Mouse (Mus musculus): ENCODE data around the gene Zfp941.

Gene Zfp941

DNA sequence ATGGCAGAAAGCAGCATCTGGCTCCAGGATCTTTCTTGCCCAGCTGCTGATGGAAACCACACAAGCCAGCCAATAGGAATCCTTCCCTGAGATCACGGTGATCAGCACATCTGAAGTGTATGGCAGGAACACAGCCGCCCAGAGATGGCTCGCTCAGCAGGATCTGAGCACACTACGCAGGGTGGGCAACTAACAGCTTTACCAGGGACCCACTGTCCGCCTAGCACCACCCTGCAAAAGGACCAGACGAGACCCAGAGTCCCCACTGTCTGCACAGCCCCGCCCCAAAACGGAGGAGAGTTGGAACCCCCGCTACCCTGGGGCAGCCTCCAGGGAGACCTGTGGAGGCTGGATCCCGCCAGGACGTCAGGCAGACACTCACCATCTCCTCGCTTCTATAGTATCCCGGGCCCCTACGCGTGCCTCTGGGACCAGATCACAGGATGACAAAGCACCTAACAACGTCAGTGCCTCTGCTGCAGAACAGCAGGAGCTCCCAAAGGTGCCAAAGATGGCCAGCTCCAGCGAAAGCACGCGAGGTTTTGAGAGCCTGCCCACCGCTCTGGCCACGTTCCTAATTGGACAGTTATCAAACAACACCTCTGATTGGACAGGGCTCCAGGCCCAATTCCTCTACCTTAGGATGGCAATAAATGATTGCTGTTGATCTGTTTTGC is at the start of gene Zfp941:
TSS of gene Zfp941 (minus strand) at position 526 of the 677 bp plus-strand sequence.
- peak; percentile 52 to 58 for DNase-seq (ENCODE audit: low spot score in 2 of 2)

DNA sequence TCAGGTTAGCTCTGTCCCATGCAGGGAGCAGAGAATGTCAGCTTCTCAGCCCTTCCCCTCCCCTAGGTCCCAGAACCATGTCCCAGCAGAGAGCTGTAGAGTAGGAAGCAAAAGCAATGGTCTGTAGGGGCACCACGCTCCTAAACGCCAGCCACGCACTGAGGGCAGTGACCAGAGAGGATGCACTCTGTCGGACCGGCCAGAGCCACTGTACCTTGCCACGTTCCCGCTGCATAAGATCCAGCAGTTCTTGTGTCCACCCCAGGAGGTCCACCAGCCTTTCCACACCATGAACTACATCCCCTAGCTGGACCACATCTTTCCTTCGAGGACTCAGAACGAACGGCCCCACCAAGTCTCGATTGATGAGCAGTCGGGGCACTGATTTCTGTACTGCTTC is 42.8 kb upstream of the Zfp941 start:
- no peak for DNase-seq (ENCODE audit: low spot score in 2 of 2)

GRCm38 (mm10) chr7:140860728-140861127 is 38.8 kb upstream of the Zfp941 start:
- no peak for DNase-seq (ENCODE audit: low spot score in 2 of 2)

DNA sequence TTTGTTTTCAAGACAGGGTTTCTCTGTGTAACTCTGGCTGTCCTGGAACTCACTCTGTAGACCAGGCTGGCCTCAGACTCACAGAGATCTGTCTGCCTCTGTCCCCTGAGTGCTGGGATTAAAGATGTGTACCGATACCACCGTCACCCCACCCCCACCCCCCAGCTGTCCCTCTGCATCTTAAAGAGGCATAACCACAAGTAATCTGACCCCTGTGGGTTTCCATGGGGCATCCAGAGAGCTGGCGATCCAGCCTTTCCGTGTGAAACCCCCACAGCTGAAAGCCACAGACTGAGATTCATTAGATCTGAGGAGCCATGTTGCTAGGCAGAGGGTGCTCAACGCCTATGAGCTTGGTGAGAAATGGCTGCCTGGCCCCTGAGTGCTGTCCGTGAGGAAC is 38.0 kb upstream of the Zfp941 start:
- no peak for DNase-seq (ENCODE audit: low spot score in 2 of 2)

GRCm38 (mm10) chr7:140858746-140859145 is 36.8 kb upstream of the Zfp941 start:
- DNase-seq (ENCODE audit: low spot score in 2 of 2): no peak

DNA sequence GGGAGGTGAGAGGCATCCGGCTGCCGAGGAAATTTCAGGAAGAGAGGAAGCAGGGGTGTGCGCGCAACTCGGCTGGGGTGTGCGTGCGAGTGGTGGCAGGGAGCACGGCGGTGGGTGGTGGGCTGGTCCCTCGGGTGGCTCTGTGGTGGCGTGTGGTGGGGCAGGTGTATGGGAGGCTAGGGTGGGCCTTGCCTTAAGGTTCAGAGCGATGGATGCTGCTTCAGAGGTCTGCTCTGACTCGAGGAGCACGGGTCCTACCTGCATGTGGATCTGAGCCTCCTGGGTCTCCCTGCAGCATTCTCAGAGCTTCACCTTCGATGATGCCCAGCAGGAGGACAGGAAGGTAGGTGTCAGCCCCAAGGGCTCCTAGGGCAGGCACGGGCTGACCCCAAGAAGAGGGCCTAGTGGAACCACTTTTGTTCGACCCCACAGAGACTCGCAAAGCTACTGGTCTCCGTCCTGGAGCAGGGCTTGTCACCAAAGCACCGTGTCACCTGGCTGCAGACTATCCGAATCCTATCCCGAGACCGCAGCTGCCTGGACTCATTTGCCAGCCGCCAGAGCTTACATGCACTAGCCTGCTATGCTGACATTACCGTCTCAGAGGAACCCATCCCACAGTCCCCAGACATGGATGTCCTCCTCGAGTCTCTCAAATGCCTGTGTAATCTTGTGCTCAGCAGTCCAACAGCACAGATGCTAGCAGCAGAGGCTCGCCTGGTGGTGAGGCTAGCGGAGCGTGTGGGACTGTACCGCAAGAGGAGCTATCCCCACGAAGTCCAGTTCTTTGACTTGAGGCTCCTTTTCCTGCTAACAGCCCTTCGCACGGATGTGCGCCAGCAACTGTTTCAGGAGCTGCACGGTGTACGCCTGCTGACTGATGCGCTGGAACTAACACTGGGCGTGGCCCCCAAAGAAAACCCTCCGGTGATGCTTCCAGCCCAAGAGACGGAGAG is 35.9 kb upstream of the Zfp941 start, which contains the start of gene Bet1l:
TSS of gene Bet1l (minus strand) at position 28 of the 956 bp plus-strand sequence.
- no peak for DNase-seq (ENCODE audit: low spot score in 2 of 2)

DNA sequence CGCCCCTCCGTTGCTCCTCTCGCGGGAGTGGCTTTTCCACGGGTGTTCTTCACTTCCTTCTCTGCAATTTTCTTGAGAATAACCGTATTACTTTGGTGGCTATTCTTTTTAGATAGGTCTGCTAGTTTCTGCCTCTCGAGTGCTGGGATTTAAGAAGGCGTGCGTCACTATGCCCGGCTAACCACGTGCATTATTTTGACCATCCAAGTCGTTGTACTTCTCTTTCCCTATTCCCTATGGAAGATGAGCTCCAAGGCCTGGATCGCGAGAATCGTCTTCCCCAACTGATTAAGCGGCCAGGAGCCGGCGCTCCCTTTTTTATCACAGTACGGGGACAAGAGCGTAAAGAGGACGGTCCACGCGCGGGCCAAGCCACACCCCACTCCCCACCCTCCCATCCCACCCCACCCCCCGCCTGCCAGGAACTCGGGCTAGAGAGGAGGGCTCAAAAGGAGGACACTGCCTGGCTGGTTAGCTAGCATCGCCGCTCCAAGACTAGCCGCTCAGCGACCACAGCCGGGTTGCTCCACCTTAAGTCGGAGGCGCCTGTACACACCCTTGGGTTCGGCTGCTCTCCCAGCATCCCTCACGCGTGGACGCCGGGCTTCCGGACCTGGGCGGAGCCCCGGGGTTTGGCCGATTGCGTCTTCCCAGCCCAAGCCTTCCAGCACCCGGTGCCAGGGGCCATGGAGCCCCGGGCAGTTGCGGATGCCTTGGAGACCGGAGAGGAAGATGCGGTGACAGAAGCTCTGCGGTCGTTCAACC is 35.0 kb upstream of the Zfp941 start, which contains the start of gene Ric8a:
TSS of gene Ric8a (plus strand) at position 173 of the 765 bp plus-strand sequence.
- DNase-seq (ENCODE audit: low spot score in 2 of 2): peak; percentile 78 to 86

DNA sequence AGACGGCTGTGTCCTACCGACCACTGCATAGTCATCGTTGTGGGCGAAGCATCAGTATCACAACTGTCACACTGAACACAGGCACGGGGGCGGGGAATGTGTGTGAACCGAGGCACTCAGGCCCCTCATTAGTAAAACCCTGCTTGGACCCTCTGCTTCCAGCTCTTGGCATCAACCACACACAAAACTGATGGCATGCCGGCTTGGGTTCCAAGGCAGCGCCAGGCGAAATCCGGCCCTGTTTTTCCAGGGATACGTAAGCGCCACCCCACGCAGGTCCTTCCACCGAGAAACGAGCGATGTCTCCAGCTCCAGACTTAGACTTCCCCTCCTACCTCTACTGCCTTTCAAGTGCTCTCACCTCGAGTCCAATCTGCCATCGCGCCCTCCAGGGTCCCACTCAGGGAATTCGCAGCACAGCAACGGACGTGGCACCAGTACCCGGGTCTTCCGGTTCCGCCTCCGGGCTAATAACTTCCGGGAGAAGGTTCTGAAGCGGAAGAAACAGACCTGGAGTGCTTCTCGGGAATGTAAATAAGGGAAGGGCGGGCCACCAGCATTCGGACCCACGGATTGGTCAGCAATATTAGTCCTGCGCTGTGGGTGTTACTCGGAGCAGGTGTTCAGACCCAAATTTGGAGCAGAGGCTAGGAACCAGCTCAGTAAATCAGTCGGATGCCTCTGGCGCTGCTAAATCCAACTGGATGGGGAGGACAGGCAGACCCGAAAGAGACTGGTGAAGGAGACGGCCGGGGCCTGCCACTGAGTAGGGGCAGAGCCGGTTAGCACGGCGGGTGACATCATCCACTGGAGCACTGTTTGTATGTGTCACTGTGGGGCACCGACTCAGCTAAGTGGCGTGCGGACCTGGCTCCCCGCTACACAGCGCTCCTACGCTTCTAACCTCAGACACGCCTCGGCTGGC is 34.1 kb upstream of the Zfp941 start, which contains the start of gene Gm45785:
TSS of gene Gm45785 (minus strand) at position 472 of the 925 bp plus-strand sequence.
- DNase-seq (ENCODE audit: low spot score in 2 of 2): peak; percentile 75 to 76

DNA sequence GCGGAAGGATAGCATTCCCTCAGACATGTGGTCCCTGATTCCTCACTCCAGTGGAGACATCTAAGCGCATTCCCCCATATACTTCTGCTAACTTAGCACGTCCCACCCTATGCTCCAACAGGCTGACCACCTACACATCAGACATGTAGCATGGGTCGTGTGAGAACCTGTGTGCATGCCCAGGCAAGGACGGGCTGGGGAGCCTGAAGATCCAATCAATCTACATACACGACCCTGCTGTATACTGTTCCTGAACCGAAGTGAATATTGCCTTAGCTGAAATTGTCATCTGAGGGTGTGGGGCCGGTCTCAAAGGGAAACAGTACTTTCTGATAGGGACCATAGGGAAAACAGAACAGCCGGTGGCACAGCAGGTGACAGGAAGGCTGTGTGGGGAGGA is 33.2 kb upstream of the Zfp941 start:
- no peak for DNase-seq (ENCODE audit: low spot score in 2 of 2)

GRCm38 (mm10) chr7:140854483-140854882 is 32.5 kb upstream of the Zfp941 start:
- DNase-seq (ENCODE audit: low spot score in 2 of 2): no peak

DNA sequence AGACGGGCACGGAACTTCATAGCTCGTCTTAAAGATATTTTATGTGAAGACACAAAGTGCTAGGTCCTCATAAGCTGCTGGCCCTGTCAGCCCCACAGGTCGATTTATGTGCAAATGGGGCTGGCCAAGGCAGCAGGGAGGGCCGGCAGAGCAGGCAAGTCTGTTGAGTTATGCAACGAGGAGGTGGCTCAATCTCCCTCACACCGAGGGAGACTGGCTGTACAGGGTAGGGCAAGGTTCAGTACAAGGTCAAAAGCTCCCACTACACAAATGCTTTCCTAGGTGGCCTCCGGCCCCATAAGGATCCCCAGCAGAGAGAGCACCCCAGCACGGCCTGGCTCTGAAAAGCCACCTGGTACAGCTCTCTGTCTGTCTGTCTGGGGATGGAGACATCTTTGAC is 31.4 kb upstream of the Zfp941 start:
- DNase-seq (ENCODE audit: low spot score in 2 of 2): no peak

GRCm38 (mm10) chr7:140851916-140852315 is 29.9 kb upstream of the Zfp941 start:
- no peak for DNase-seq (ENCODE audit: low spot score in 2 of 2)

GRCm38 (mm10) chr7:140848591-140848990 is 26.6 kb upstream of the Zfp941 start:
- DNase-seq (ENCODE audit: low spot score in 2 of 2): no peak

DNA sequence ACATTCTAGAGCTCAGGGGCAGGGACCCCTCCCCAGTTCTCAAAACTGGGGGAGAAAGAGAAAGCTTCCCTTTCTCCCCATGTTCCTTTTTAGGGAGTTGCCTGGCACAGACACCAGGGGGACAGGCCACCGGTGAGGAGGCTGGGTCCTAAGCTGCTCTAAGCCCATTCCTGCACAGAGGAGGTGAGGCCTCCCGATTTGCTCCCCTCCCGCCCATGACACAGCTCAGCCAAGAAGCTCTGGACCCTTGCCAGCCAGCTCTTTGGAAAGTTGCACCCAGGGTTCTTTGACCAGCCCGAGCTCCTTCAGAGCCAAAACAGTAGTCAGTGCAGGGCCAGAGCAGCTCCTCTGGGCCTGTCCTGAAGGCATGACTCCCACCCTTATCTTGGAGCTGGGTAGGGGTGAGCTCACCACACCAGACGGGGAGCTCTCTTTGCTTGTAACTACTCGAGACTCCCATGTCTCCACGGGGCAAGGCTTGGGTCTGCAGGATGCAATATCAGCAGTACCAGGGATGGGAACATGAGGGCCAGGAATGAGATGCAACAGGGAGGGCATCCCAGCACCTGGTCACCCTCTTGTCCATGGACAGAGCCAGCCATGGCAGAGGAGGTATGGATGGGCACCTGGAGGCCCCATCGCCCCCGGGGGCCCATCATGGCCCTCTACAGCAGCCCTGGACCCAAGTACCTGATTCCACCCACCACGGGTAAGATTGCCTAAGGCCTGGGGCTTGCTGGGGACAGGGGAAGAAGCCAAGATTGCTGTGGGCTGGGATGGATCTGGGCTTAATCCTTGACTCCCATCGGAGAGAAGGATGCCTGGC is 26.0 kb upstream of the Zfp941 start, which contains the start of gene Odf3:
TSS of gene Odf3 (plus strand) at position 51 of the 826 bp plus-strand sequence.
- no peak for DNase-seq (ENCODE audit: low spot score in 2 of 2)

DNA sequence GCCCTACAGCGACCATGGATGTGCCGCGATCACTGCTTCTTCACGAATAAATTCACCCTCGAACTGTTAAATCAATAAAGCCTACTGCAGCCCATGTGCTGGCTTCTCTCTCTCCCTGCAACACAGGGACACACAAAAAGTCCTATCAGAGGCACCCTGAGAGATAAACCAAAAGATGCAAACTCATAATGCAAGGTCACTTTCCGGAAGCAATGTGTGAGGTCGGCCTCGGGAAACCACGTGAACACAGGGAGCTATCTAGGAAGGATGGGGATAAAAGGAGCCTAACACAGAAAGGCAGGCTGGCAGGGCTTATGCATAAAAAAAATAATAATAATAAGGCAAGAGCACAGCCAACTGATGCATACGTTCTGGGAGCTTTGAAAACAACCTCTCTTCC is 24.7 kb upstream of the Zfp941 start:
- no peak for DNase-seq (ENCODE audit: low spot score in 2 of 2)

- no peak for DNase-seq (ENCODE audit: low spot score in 2 of 2)
These were observed 23.7 kb upstream of the Zfp941 start for GRCm38 (mm10) chr7:140845683-140846082.

GRCm38 (mm10) chr7:140844905-140845665 is 23.1 kb upstream of the Zfp941 start, which contains the start of gene Scgb1c1:
TSS of gene Scgb1c1 (plus strand) at chr7:140845547.
- peak; percentile 70 to 87 for DNase-seq (ENCODE audit: low spot score in 2 of 2)

DNA sequence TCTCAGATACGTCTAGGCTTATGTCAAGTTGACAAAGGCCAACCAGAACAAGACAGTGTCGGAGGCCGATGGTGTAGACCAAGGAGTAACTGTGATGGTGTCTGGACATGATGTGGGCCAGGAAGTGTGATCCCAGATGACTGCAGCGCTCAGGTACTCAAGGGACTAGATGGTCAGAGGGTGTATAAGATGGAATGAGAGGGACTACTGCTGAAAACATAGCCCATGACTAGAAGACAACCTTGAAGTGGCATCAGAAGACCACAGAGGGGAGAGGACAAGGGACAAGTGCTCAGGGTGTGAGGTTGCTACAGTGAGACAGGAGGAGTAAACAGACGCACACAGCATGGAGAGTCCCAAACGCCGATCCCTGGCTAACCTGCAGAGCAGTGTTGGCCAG is 21.8 kb upstream of the Zfp941 start:
- no peak for DNase-seq (ENCODE audit: low spot score in 2 of 2)
